Mouse (Mus musculus) lung, postnatal 0 days (tissue): ENCODE measurements at regions not wholly inside any gene's neighbourhood (a gene's known extent, or its start where the extent isn't known, plus 50 kb on each side); places are given as distances from the start of the nearest gene placed in this dataset.

Experiments
- CTCF ChIP-seq: IDR thresholded peaks from 2 replicates; pipeline ENCODE4 v1.5.1; 2016; ENCODE audit warnings: antibody characterized with exemption, mild to moderate bottlenecking
- EP300 ChIP-seq: IDR thresholded peaks from 2 replicates; pipeline ENCODE4 v1.6.1; 2016; ENCODE audit warnings: antibody characterized with exemption, mild to moderate bottlenecking, control low read depth

DNA sequence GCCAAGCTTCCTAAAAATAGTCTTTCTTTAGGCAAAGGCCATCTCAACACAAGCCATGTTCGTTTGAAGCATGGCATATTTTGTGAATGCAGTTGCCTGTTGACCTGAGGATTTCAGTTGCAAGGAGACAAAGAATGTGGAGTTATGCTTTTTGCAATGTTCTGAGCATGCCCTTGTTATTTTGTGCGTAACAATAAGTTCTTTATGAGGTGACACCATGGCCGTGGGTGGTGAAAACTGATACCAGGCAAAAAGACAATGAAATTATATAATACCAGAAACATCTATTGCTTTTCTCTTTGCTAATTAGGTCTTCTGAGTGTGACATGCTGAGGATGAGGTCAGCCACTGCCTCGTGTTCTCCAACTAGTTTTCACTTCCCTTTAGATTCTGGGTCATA, 236.4 kb downstream of the Ttc32 start:
- TF ChIP-seq EP300, result no peak
- no peak for TF ChIP-seq CTCF
